Mouse (Mus musculus) splenic B cell, adult 2 months (primary cell): ENCODE measurements around the gene Zbtb44.

ENCODE experiments used
- DNase-seq: peaks from one replicate; pipeline ENCODE4 v3.0.0-alpha.2; 2011; ENCODE audit warnings: low read depth, low spot score
- H3K27me3 ChIP-seq: 2 replicates; pipeline ENCODE4 v1.6.1; 2012; ENCODE audit warnings: mild to moderate bottlenecking, low read length, moderate library complexity, mixed read lengths; ENCODE audit not compliant: control insufficient read depth, poor library complexity, insufficient read depth, severe bottlenecking
- H3K36me3 ChIP-seq: 2 replicates; pipeline ENCODE4 v1.6.1; 2012; ENCODE audit warnings: mild to moderate bottlenecking, low read length, moderate library complexity, mixed read lengths; ENCODE audit not compliant: control insufficient read depth, poor library complexity, insufficient read depth, severe bottlenecking

Zbtb44 gene

DNA sequence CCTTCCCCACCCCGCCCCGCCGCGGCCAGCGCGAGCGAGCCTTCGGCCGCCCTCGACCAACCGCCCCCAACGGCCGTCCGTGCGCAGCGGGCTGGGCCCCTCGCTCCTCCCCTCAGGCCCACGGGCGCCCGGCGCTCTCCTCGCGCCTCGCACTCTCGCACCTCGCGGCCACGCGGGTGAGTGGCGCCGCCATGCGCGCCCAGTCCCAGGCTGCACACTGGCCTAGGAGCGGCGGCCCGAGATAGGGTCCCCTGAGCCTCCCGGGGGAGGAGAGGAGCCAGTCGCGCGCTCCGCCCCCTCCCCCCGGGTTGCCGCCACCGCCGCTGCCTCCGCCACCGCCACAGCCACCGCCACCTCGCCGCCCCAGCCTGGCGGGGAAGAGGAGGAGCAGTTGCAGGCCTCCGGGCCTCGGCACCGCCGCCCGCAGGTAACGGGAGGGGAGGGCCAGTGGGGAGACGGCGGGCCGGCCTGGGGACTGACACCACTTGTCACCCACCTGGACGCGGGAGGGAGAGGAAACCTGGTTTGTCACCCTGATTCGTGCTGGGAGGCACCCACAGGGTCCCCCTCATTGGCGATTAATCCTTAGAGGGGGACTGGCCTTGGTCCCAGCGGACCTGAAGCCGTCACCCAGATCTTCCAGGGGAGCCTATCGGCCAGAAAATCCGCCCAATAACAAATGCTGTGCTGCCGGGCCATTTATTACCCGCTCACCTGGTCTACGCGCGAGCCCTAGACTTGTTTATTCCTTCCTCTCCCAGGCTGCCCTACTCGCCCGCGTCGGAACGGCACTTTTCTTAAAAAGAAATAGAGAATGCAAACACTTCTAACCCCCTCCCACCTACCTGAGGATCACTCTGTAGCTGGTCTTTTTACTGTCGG lies at the start of gene Zbtb44:
Zbtb44 (plus strand) TSS at position 113 of the 882 bp plus-strand sequence.
- Histone ChIP-seq H3K36me3 (no peaks in the 10 kb centered on the region), H3K27me3 (no peaks in the 10 kb centered on the region)
- peak; percentile 78 for DNase-seq

DNA sequence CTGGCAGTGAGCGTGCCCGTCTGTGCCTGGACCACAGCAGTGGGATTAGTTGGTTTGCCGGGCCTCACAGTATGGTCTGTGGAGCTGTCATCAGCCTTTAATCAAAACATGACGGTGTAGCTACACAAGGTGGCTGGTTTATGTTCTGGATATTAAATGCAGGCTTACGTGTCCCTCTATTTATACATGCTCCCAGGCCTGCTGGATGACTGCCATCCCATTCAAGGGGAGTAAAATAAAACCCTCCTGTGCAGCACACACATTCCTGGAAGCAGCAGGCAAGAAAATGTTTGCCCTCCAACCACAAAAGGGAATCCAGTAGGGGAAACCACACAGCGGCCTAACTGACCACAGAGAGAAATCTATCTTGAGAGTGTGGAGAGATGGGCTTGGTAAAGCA lies 44.7 kb upstream of the Zbtb44 start:
- Histone ChIP-seq H3K36me3 (no peaks in the 10 kb centered on the region), H3K27me3 (no peaks in the 10 kb centered on the region)
- no peak for DNase-seq

- no peak for DNase-seq
- H3K27me3 ChIP-seq, result no peaks in the 10 kb centered on the region
Observed at GRCm38 (mm10) chr9:30993106-30993505, 37.3 kb upstream of the Zbtb44 start.

DNA sequence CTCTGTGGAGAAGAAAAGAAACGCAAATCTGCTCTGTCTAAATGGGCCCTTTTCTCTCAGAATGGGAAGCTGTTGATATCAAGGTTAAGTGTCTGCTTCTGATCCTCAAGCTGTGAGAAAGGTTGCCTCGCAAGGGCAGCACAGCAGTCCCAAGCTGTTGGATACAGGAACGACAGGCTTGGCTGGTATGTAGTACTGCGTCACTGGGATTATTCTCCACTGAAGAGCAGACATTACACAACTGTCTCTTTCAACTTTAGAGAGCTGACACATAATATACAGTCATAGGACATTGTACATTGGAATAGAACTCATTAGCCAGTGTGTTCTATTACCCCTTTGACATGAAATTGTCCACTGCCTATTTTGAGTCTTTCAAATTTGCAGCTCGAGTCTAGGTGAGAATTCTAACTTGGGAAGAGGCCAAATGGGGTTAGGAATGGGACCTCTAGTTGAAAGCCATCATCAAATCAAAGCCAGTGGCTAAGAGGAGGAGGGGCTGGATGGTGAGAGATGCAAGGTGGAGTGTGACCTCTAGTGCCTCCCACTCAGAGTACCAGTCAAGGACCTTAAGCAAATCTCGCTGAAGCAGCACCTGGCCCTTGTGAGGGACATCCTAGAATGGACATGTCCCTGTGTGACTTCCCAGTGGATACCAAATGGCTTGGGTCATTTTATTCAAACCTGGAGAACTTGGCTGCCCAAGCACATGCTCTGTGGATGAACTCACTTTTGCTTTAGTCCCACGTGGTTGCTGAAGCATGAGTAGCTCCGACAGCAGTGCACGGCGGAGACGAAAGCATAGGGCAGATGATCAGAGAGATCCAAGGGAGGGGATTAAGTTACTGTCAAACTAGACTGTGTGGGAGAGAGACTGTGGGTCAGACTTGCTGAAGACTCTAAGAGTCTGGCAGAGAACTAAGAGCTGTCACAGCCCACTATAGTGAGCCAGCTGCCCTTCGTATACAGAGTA lies 33.6 kb upstream of the Zbtb44 start:
- H3K36me3 ChIP-seq, result no peaks in the 10 kb centered on the region
- no peak for DNase-seq
- H3K27me3 ChIP-seq, result no peaks in the 10 kb centered on the region

More at GRCm38 (mm10) chr9:30993106-30993505, 37.3 kb upstream of the Zbtb44 start:
- H3K36me3 ChIP-seq, result no peaks in the 10 kb centered on the region

DNA sequence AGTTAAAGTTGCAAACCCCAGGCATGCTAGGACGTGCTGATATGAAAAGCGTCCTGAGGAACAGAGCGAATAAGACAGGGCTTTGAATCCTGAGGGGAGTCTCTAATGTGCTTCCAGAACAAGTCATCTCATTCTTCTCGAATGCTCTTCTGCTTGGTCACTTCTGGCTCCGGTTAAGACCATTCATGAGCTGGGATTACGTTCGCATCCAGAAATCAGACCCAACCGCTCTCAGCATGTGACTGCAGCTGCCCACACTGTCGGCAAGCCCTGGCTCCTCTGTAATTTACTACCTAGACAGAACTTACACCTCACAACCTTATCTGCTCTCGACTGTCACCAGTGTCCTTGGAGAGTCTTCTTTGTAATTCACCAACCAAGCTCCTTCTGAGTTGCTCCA lies 29.8 kb upstream of the Zbtb44 start:
- H3K27me3 ChIP-seq, result no peaks in the 10 kb centered on the region
- no peak for DNase-seq
- H3K36me3 ChIP-seq, result no peaks in the 10 kb centered on the region

DNA sequence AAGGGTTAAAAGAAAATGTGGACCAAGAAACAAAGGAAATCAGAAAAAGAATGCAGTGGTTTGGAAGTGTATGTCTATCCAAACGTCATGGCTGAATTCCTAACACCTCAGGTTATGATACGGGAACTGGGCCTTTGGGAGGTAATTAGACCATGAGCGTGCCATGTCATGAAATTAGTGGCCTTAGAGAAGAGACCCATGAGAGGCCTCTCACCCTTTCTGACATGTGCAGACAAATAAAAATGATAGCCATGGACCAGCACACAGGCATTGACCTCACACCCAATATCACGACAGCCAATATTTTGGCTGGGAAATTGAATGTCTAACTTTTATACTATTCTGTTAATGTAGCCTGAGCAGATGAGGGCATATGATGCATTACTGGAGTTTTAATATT lies 27.9 kb upstream of the Zbtb44 start:
- Histone ChIP-seq H3K27me3 (no peaks in the 10 kb centered on the region), H3K36me3 (no peaks in the 10 kb centered on the region)
- no peak for DNase-seq

DNA sequence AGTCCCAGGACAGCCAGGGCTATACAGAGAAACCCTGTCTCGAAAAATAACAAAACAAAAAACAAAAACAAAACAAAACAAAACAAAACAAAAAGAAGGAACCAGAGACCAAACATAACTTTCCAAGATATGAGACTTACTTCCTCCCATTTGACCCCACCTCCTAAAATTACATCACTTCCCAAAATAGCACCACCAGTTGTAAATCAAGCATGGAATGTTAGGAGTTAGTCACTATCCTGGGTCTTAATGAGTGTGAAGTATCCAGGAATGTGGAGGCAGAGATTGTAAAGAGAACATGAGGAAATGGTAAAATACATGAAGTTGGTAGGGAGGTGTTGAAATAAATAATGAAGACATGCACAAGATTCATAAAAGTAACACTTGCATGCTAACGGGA lies 21.1 kb upstream of the Zbtb44 start:
- Histone ChIP-seq H3K27me3 (no peaks in the 10 kb centered on the region), H3K36me3 (no peaks in the 10 kb centered on the region)
- DNase-seq, result no peak

DNA sequence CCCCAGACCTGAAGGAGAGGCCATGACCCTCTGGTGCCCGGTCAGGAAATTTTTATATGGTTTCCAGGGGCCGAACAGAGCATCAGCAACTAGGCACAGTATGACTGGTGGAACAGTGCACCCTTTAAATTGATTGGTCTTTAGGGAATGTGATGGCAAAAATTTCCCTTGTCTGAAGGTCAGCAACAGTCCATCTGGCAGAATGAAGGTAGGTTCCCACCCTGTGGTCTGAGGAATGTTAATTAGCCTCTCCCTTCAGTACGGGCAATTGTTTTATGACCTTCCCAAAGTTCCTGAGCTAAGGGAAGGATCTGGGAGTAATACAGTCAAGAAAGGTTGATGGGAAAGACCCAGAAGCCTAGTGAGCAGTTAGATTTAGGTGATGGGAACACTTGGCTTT lies 20.4 kb upstream of the Zbtb44 start:
- Histone ChIP-seq H3K27me3 (no peaks in the 10 kb centered on the region), H3K36me3 (no peaks in the 10 kb centered on the region)
- no peak for DNase-seq

- DNase-seq, result no peak
- no peaks in the 10 kb centered on the region for H3K27me3 ChIP-seq
- H3K36me3 ChIP-seq, result no peaks in the 10 kb centered on the region
Observed at GRCm38 (mm10) chr9:31010749-31011148, 19.7 kb upstream of the Zbtb44 start.

DNA sequence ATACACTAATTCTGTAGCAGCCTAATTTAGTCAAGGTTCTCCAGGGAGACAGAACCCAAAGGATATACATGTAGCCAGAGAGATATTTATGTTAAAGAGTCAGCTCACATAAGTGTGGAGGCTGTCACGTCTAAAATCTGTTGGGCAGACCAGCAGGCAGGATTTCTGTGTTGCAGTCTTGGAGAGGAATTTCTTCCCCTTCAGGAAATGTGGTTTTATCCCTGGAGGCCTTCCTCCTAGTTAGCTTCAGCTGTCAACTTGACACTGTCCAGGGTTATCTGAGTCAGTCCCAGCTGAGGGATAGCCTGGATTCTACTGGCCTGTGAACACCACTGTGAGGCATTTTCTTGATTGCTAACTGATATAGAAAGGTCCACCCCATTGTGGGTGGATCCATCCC lies 18.9 kb upstream of the Zbtb44 start:
- H3K27me3 ChIP-seq, result no peaks in the 10 kb centered on the region
- DNase-seq, result no peak
- no peaks in the 10 kb centered on the region for H3K36me3 ChIP-seq

- H3K36me3 ChIP-seq, result no peaks in the 10 kb centered on the region
Observed at GRCm38 (mm10) chr9:31012674-31013073, 17.8 kb upstream of the Zbtb44 start.

GRCm38 (mm10) chr9:31013415-31013814 lies 17.0 kb upstream of the Zbtb44 start:
- no peak for DNase-seq

More at GRCm38 (mm10) chr9:31012674-31013073, 17.8 kb upstream of the Zbtb44 start:
- H3K27me3 ChIP-seq, result no peaks in the 10 kb centered on the region
- DNase-seq, result no peak

DNA sequence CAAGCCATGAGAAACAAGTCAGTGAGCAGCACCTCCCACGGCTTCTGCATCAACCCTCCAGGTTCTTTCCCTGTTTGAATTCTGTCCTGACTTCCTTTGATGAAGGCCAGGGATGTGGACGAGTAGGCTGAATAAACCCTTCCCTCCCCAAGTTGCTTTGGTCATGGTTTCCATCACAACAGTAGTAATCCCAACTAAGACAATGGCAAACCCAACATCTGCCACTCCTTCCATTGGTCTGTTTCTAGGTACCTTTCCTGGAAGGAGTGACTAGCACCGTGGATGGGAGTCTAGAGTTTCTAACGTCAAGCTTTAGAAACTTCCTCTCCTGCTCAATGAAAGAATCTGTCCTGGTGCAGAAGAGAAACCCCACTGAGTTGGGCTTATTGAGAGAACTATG lies 12.8 kb upstream of the Zbtb44 start:
- no peak for DNase-seq
- H3K36me3 ChIP-seq, result no peaks in the 10 kb centered on the region
- H3K27me3 ChIP-seq, result no peaks in the 10 kb centered on the region; the same call in 1 of the 2 replicates

More at GRCm38 (mm10) chr9:31013415-31013814, 17.0 kb upstream of the Zbtb44 start:
- no peaks in the 10 kb centered on the region for H3K36me3 ChIP-seq
- H3K27me3 ChIP-seq, result no peaks in the 10 kb centered on the region

DNA sequence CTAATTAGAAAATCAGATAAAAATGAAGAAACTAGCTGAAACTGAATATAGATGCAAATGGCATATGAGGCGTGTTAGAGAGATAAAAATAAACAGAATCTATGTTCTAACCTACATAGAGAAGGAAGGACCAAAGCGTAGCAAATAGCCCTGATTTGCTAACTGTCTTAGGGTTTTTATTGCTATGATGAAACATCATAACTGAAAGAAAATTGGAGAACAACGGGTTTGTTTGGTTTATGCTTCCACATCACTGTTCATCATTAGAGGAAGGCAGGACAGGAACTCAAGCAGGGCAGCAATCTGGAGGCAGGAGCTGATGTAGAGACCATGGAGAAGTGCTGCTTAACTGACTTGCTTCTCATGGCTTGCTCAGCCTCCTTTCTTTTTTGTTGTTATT lies 12.3 kb upstream of the Zbtb44 start:
- Histone ChIP-seq H3K36me3 (no peaks in the 10 kb centered on the region), H3K27me3 (no peaks in the 10 kb centered on the region; the same call in 1 of the 2 replicates)
- no peak for DNase-seq

- H3K27me3 ChIP-seq, result no peaks in the 10 kb centered on the region; the same call in 1 of the 2 replicates
- no peaks in the 10 kb centered on the region for H3K36me3 ChIP-seq
- DNase-seq, result no peak
Observed at GRCm38 (mm10) chr9:31018705-31019104, 11.7 kb upstream of the Zbtb44 start.
